Mouse (Mus musculus) liver, postnatal 0 days (tissue): Measurements from ENCODE around the gene Lfng. TPM values are rescaled to one million over a fixed set of nuclear protein-coding genes. Genes with fewer than 3 reads are reported as not detected.

Source experiments
- ATAC-seq: fragments of 200-750 bp; cut with Nextera tagmentation; 2 replicates; pipeline ENCODE4 v1.8.0; 2017; ENCODE audit warnings: mild to moderate bottlenecking, moderate library complexity
- DNase-seq: peaks from one replicate; pipeline ENCODE4 v3.0.0-alpha.2; 2016
- H3K27ac ChIP-seq: fragments of 300-500 bp; sonication (generic); 2 replicates; pipeline ENCODE4 v1.5.1; 2014; ENCODE audit warnings: antibody characterized with exemption, moderate library complexity, mild to moderate bottlenecking, low read depth
- H3K27me3 ChIP-seq: fragments of 300-500 bp; sonication (generic); 2 replicates; pipeline ENCODE4 v1.6.1; 2014; ENCODE audit warnings: low read length, control low read depth, mixed read lengths; ENCODE audit not compliant: insufficient read depth
- H3K36me3 ChIP-seq: fragments of 300-500 bp; sonication (generic); replicated peaks from 2 replicates; pipeline ENCODE4 v1.6.1; 2014; ENCODE audit warnings: mild to moderate bottlenecking, control low read depth, low read length, moderate library complexity, mixed read lengths; ENCODE audit not compliant: insufficient read depth
- H3K4me1 ChIP-seq: fragments of 300-500 bp; sonication (generic); 2 replicates; pipeline ENCODE4 v1.6.1; 2014; ENCODE audit warnings: antibody characterized with exemption, mild to moderate bottlenecking, control low read depth; ENCODE audit not compliant: insufficient read depth
- H3K4me2 ChIP-seq: fragments of 300-500 bp; sonication (generic); 2 replicates; pipeline ENCODE4 v1.6.1; 2014; ENCODE audit warnings: low read depth, mild to moderate bottlenecking, low read length, moderate library complexity, mixed read lengths
- H3K4me3 ChIP-seq: fragments of 300-500 bp; sonication (generic); 2 replicates; pipeline ENCODE4 v1.5.1; 2014; ENCODE audit warnings: low read depth, low read length
- H3K9ac ChIP-seq: fragments of 300-500 bp; sonication (generic); replicated peaks from 2 replicates; pipeline ENCODE4 v1.6.1; 2014; ENCODE audit warnings: mild to moderate bottlenecking, moderate library complexity
- H3K9me3 ChIP-seq: fragments of 300-500 bp; sonication (generic); 2 replicates; pipeline ENCODE4 v1.6.1; 2016; ENCODE audit warnings: mild to moderate bottlenecking, control low read depth, low read length, mixed read lengths
- CTCF ChIP-seq: sonication (generic); IDR thresholded peaks from 2 replicates; pipeline ENCODE4 v1.5.1; 2016; ENCODE audit warnings: antibody characterized with exemption, low read depth
- EP300 ChIP-seq: IDR thresholded peaks from 2 replicates; pipeline ENCODE4 v1.6.1; 2016; ENCODE audit warnings: antibody characterized with exemption, low read depth, mild to moderate bottlenecking
- WGBS: fragments of 180-500 bp; shearing (Covaris S2); extraction: QIAGEN DNeasy Blood & Tissue Kit; methylation state at CpG from one replicate; pipeline ENCODE4 v1.1.7; 2014; ENCODE audit not compliant: insufficient replicate concordance; 5-methylcytosine and 5-hydroxymethylcytosine counted together
- polyA plus RNA-seq: library from polyadenylated mRNA; unstranded; fragments of >200 nt; fragmentation: Nextera tagmentation; extraction: Ambion mirVana; gene quantifications from 2 replicates; pipeline ENCODE4 v1.2.1, GENCODE M21; 2015

The Lfng gene
- polyA plus RNA-seq, 1 experiment from 2014 or later: 5.9 TPM

DNA sequence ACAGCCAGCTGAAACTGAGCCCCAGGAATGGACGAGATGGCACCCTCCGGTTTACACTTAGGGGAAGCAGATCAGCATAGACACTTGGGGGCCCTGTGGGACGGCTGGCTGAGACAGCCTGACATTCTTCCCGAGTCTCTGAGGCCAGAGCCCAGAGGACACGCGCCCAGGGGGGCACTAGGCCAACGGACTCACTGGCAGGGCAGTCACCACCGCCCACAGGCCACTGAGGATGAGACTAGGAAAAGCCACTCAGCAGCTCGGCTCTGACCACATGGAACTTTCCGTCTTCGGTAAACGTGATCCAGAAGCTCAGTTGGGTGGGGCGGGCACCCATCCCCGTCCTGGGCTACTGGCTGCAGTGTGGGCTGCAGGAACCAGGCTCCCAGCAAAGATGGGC lies 32.8 kb downstream of the Lfng start:
- no peak for ATAC-seq
- H3K36me3 ChIP-seq: peaks cover 8% of the 10 kb centered on the region
- TF ChIP-seq EP300 (no peak), CTCF (no peak)
- no peaks in the 10 kb centered on the region for H3K27me3 ChIP-seq
- no peak overlapping the region for H3K4me2 ChIP-seq
- no peak for DNase-seq
- H3K4me3 ChIP-seq: no peak overlapping the region
- H3K9ac ChIP-seq: no peak overlapping the region
- H3K4me1 ChIP-seq: peaks cover 30% of the 10 kb centered on the region
- H3K9me3 ChIP-seq: no peaks in the 10 kb centered on the region
- WGBS: 80% methylated on average over 14 of the region's 14 CpGs
- no peak overlapping the region for H3K27ac ChIP-seq

DNA sequence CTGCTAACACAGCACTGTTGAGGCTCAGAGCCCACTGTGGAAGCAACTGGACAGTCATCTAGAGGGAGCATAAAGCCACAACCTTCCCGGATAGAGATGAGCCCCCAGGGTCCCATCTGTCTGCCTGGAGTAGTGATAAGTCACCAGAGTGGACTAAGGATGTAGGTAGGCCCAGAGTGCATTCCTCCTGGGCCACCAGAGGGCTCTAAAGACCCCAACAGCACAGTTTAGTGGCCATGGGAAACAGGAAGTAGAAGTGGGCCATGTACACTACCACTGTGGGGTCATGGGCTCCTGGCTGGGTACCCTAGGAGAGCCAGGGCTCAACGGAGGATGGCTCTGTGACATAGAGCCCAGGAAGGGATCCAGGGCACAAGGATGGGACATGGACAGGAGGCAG lies 33.7 kb downstream of the Lfng start:
- H3K27me3 ChIP-seq: no peaks in the 10 kb centered on the region
- 0 out of 2 replicates have a peak, but pooled peaks cover 3% of the 10 kb centered on the region for H3K36me3 ChIP-seq
- no peak overlapping the region for H3K4me2 ChIP-seq
- no peak overlapping the region for H3K4me3 ChIP-seq
- 55% methylated on average over 2 of the region's 2 CpGs for WGBS
- TF ChIP-seq CTCF (peak; percentile 63), EP300 (no peak)
- no peaks in the 10 kb centered on the region for H3K9me3 ChIP-seq
- DNase-seq (no peak), ATAC-seq (no peak)
- peak overlapping the region; percentile 71 for H3K27ac ChIP-seq
- peaks cover 38% of the 10 kb centered on the region for H3K4me1 ChIP-seq
- H3K9ac ChIP-seq: no peak overlapping the region

GRCm38 (mm10) chr5:140641254-140641928 lies 34.3 kb downstream of the Lfng start:
- ATAC-seq: no peak
- no peaks in the 10 kb centered on the region for H3K27me3 ChIP-seq
- H3K9me3 ChIP-seq: no peaks in the 10 kb centered on the region
- H3K4me3 ChIP-seq: no peak overlapping the region
- no peak for DNase-seq
- 0 out of 2 replicates have a peak, but pooled peaks cover 3% of the 10 kb centered on the region for H3K36me3 ChIP-seq
- peak overlapping the region; percentile 71 for H3K27ac ChIP-seq
- H3K9ac ChIP-seq: no peak overlapping the region
- peaks cover 42% of the 10 kb centered on the region for H3K4me1 ChIP-seq
- TF ChIP-seq EP300 (no peak), CTCF (no peak)
- 70% methylated on average over 10 of the region's 10 CpGs for WGBS
- no peak overlapping the region for H3K4me2 ChIP-seq

- H3K9me3 ChIP-seq: no peaks in the 10 kb centered on the region
- H3K4me1 ChIP-seq: peaks cover 44% of the 10 kb centered on the region
- H3K36me3 ChIP-seq: 0 out of 2 replicates have a peak, but pooled peaks cover 3% of the 10 kb centered on the region
- ATAC-seq (peak; percentile 14), DNase-seq (peak; percentile 70)
- peak overlapping the region; percentile 74 for H3K27ac ChIP-seq
- 29% methylated on average over 3 of the region's 3 CpGs for WGBS
- H3K27me3 ChIP-seq: no peaks in the 10 kb centered on the region
- no peak overlapping the region for H3K4me3 ChIP-seq
- no peak overlapping the region for H3K4me2 ChIP-seq
- no peak overlapping the region for H3K9ac ChIP-seq
- no peak for TF ChIP-seq EP300
- no peak for TF ChIP-seq CTCF
These were observed 35.0 kb downstream of the Lfng start for GRCm38 (mm10) chr5:140642076-140642475.

DNA sequence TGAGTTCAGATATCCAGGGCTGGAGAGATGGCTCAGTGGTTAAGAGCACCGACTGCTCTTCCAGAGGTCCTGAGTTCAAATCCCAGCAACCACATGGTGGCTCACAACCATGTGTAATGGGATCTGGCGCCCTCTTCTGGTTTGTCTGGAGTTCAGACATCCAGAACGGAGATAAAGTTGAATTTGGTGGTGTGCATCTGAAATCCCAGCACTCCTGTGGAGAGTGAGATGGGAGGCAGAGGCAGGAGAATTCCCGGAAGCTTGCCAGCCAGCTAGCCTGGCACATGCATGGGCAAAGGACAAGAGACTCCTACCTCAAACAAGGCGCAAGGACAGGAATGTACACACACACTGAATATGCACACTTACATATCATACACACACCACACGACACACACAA lies 37.1 kb downstream of the Lfng start:
- no peaks in the 10 kb centered on the region for H3K36me3 ChIP-seq
- no peak overlapping the region for H3K9ac ChIP-seq
- 72% methylated on average over 6 of the region's 6 CpGs for WGBS
- no peaks in the 10 kb centered on the region for H3K9me3 ChIP-seq
- H3K4me1 ChIP-seq: peaks cover 54% of the 10 kb centered on the region
- DNase-seq: no peak
- peak; percentile 58 for TF ChIP-seq CTCF
- no peak for TF ChIP-seq EP300
- ATAC-seq: no peak
- no peaks in the 10 kb centered on the region for H3K27me3 ChIP-seq
- H3K27ac ChIP-seq: peak overlapping the region; percentile 66; the same call in 1 of the 2 replicates
- H3K4me3 ChIP-seq: no peak overlapping the region
- peak overlapping the region; percentile 62 for H3K4me2 ChIP-seq

DNA sequence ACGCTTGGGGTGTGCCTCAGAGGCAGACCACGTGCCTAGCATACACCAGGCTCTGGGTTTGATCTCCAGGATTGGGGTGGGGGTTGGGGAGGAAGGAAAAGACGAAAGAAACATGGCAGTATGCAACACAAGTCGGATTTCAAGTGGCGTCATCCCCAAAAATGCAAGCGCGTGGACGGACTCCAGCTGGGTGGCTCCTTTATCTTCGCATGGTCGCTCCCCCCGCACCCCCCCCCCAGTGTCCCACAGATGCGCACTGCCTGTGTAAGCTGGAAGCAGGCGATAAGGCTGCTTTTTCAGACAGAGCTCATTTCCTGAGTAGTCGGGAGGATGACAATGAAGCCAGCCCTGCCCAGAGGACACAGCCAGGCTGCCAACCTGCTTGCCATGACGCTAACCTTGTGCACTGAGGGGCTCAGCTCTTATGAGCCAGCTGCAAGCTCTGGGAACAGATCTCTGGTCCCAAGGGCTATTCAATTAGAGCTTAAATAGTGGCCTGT lies 37.6 kb downstream of the Lfng start:
- peak; percentile 78 for DNase-seq
- no peak for TF ChIP-seq CTCF
- TF ChIP-seq EP300: peak; percentile 96
- WGBS: 43% methylated on average over 15 of the region's 15 CpGs
- no peaks in the 10 kb centered on the region for H3K36me3 ChIP-seq
- no peak overlapping the region; the same call in 1 of the 2 replicates for H3K9ac ChIP-seq
- H3K4me1 ChIP-seq: peaks cover 58% of the 10 kb centered on the region
- H3K27me3 ChIP-seq: 0 out of 2 replicates have a peak, but pooled peaks cover under 1% of the 10 kb centered on the region
- H3K4me2 ChIP-seq: peak overlapping the region; percentile 62
- peak; percentile 50 for ATAC-seq
- H3K4me3 ChIP-seq: no peak overlapping the region
- H3K27ac ChIP-seq: peak overlapping the region; percentile 66; the same call in 1 of the 2 replicates
- no peaks in the 10 kb centered on the region for H3K9me3 ChIP-seq
